Mouse (Mus musculus) limb, embryonic 13.5 days (tissue): ENCODE measurements around the gene 6030468B19Rik. TPM values are rescaled to one million over a fixed set of nuclear protein-coding genes. Genes with fewer than 3 reads are reported as not detected.

Experiments used
- ATAC-seq: fragments of 200-750 bp; cut with Nextera tagmentation; 2 replicates; pipeline ENCODE4 v1.8.0; 2017; ENCODE audit warnings: low read depth, moderate number of reproducible peaks, moderate TSS enrichment; ENCODE audit not compliant: low FRiP score
- H3K27ac ChIP-seq: fragments of 300-500 bp; sonication (generic); 2 replicates; pipeline ENCODE4 v1.5.1; 2015; ENCODE audit warnings: inconsistent platforms, mild to moderate bottlenecking, moderate library complexity
- H3K27me3 ChIP-seq: fragments of 300-500 bp; sonication (generic); 2 replicates; pipeline ENCODE4 v1.6.1; 2015; ENCODE audit warnings: mild to moderate bottlenecking, inconsistent platforms
- H3K36me3 ChIP-seq: fragments of 300-500 bp; sonication (generic); 2 replicates; pipeline ENCODE4 v1.6.1; 2015; ENCODE audit warnings: inconsistent platforms, mild to moderate bottlenecking, moderate library complexity
- H3K4me1 ChIP-seq: fragments of 300-500 bp; sonication (generic); 2 replicates; pipeline ENCODE4 v1.6.1; 2015; ENCODE audit warnings: inconsistent platforms
- H3K4me2 ChIP-seq: fragments of 300-500 bp; sonication (generic); replicated peaks from 2 replicates; pipeline ENCODE4 v1.6.1; 2015; ENCODE audit warnings: inconsistent platforms, mild to moderate bottlenecking, moderate library complexity
- H3K4me3 ChIP-seq: fragments of 300-500 bp; sonication (generic); 2 replicates; pipeline ENCODE4 v1.5.1; 2015; ENCODE audit warnings: moderate library complexity, mild to moderate bottlenecking, inconsistent platforms
- H3K9ac ChIP-seq: fragments of 300-500 bp; sonication (generic); 2 replicates; pipeline ENCODE4 v1.6.1; 2015; ENCODE audit warnings: mild to moderate bottlenecking, inconsistent platforms
- H3K9me3 ChIP-seq: fragments of 300-500 bp; sonication (generic); 2 replicates; pipeline ENCODE4 v1.6.1; 2016; ENCODE audit warnings: inconsistent platforms
- WGBS: fragments of 180-500 bp; shearing (Covaris S2); methylation state at CpG from one replicate; pipeline ENCODE4 v1.1.7; 2015; 5-methylcytosine and 5-hydroxymethylcytosine counted together
- polyA plus RNA-seq: library from polyadenylated mRNA; unstranded; fragments of >200 nt; fragmentation: Nextera tagmentation; extraction: Ambion mirVana; gene quantifications from 2 replicates; pipeline ENCODE4 v1.2.1, GENCODE M21; 2015

6030468B19Rik gene
- polyA plus RNA-seq = 0.41 and 0.60 TPM in 2 replicates

DNA sequence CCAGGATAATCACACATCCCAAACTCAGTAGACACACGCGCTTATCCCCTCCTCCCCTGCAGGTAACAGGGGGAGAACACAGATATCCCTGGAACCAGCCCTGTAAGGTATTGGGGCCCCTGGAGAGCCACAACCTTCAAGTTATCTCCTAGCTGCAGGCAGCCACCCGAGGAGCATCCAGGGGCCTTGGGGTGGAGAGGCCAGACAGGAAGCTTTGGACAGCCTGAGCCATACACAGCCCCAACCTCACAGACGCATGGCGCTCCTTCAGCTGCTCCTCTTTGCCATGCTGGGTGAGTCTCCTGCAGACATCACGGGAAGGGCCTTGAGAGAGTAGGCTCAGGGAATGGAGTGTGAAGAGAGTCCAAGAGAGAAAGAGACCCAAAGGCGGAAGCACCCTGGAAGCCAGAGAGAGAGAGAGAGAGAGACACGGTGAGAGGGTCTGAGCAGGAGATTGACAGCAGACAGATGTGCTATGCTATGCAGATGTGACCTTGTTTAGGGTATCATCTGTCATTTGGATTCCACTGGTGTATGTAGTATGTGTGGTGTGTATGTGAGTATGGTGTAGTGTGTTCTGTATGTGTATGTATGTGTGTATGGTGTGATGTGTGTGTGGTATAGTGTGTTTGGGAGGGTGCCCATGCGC is at the start of gene 6030468B19Rik:
Gene 6030468B19Rik, plus strand, starts transcription at position 150 of the 649 bp plus-strand sequence.
- H3K27me3 ChIP-seq = no peaks in the 10 kb centered on the region

GRCm38 (mm10) chr11:117748628-117749027 is 48.8 kb upstream of the 6030468B19Rik start:
- Histone ChIP-seq H3K4me3 (no peak overlapping the region), H3K9me3 (no peaks in the 10 kb centered on the region), H3K27me3 (no peaks in the 10 kb centered on the region), H3K4me1 (0 out of 2 replicates have a peak, but pooled peaks cover under 1% of the 10 kb centered on the region), H3K9ac (no peak overlapping the region), H3K4me2 (no peak overlapping the region), H3K27ac (no peak overlapping the region; the same call in 1 of the 2 replicates), H3K36me3 (peaks cover 100% of the 10 kb centered on the region)
- no peak for ATAC-seq
- 72% methylated on average over 4 of the region's 4 CpGs for WGBS

More for the DNA sequence above, at the start of gene 6030468B19Rik:
- no peak within 1 kb of the TSS for H3K27ac ChIP-seq
- H3K4me1 ChIP-seq = peaks cover 8% of the 10 kb centered on the region
- WGBS = 57% methylated on average over 9 of the region's 9 CpGs
- H3K9ac ChIP-seq = no peak within 1 kb of the TSS; the same call in 1 of the 2 replicates
- H3K4me3 ChIP-seq = no peak within 1 kb of the TSS
- H3K9me3 ChIP-seq = no peaks in the 10 kb centered on the region; the same call in 1 of the 2 replicates
- H3K4me2 ChIP-seq = no peak within 1 kb of the TSS
- no peak for ATAC-seq
- no peaks in the 10 kb centered on the region for H3K36me3 ChIP-seq

DNA sequence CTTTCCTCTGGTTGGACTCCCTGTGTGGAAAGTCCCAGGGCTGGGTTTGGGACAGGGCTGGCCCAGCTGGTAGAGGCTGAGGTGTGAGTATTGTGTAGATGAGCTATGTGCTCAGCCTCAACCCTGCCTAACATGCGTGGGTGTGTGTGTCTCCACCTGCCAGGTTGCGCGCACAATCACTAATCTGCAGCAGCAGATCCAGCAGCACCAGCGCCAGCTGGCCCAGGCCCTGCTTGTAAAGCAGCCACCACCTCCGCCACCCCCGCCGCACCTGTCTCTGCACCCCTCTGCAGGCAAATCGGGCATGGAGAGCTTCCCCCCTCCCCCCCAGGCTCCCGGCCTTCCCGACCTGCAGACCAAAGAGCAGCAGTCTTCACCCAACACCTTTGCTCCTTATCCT is 48.0 kb upstream of the 6030468B19Rik start:
- 0 out of 2 replicates have a peak, but pooled peaks have one; percentile 32 for ATAC-seq
- H3K4me2 ChIP-seq = no peak overlapping the region
- H3K9me3 ChIP-seq = no peaks in the 10 kb centered on the region
- H3K9ac ChIP-seq = no peak overlapping the region
- H3K27me3 ChIP-seq = no peaks in the 10 kb centered on the region
- H3K4me1 ChIP-seq = no peaks in the 10 kb centered on the region
- 81% methylated on average over 10 of the region's 10 CpGs for WGBS
- H3K36me3 ChIP-seq = peaks cover 100% of the 10 kb centered on the region
- no peak overlapping the region for H3K27ac ChIP-seq
- no peak overlapping the region for H3K4me3 ChIP-seq

GRCm38 (mm10) chr11:117751544-117751943 is 45.9 kb upstream of the 6030468B19Rik start:
- 87% methylated on average over 6 of the region's 6 CpGs for WGBS
- H3K36me3 ChIP-seq = peaks cover 100% of the 10 kb centered on the region

DNA sequence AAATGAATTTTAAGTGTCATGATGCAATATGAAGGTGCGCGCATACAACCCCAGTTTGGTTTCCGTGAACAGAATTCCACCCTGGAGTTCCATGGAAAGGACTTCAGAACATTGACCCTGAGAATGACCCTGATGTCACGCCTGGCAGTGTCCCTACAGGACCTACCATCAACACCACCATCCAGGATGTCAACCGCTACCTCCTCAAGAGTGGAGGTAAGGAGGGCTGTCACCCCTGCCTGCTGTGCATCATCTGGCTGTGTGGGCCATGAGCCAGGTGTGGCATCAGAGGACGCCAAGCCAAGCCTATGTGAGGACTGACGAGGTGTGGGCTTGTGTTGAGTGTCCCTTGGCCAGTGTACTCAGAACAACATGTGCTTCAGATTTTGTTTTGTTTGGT is 41.6 kb upstream of the 6030468B19Rik start:
- no peak for ATAC-seq
- H3K9ac ChIP-seq = no peak overlapping the region
- no peaks in the 10 kb centered on the region for H3K9me3 ChIP-seq
- no peak overlapping the region for H3K4me3 ChIP-seq
- peaks cover 100% of the 10 kb centered on the region for H3K36me3 ChIP-seq
- H3K27ac ChIP-seq = no peak overlapping the region
- no peak overlapping the region for H3K4me2 ChIP-seq
- no peaks in the 10 kb centered on the region for H3K27me3 ChIP-seq
- WGBS = 95% methylated on average over 7 of the region's 7 CpGs
- no peaks in the 10 kb centered on the region for H3K4me1 ChIP-seq

More at GRCm38 (mm10) chr11:117751544-117751943, 45.9 kb upstream of the 6030468B19Rik start:
- no peak overlapping the region for H3K4me2 ChIP-seq
- no peak for ATAC-seq
- H3K4me1 ChIP-seq = no peaks in the 10 kb centered on the region
- no peaks in the 10 kb centered on the region for H3K27me3 ChIP-seq
- no peak overlapping the region for H3K9ac ChIP-seq
- H3K4me3 ChIP-seq = no peak overlapping the region
- no peak overlapping the region for H3K27ac ChIP-seq
- no peaks in the 10 kb centered on the region for H3K9me3 ChIP-seq

GRCm38 (mm10) chr11:117759267-117759666 is 38.2 kb upstream of the 6030468B19Rik start:
- H3K9me3 ChIP-seq = no peaks in the 10 kb centered on the region
- no peak for ATAC-seq
- WGBS = 93% methylated on average over 10 of the region's 10 CpGs

GRCm38 (mm10) chr11:117760374-117761119 is 36.9 kb upstream of the 6030468B19Rik start:
- Histone ChIP-seq H3K27me3 (no peaks in the 10 kb centered on the region), H3K36me3 (peaks cover 94% of the 10 kb centered on the region), H3K4me3 (no peak overlapping the region), H3K9me3 (no peaks in the 10 kb centered on the region), H3K4me2 (no peak overlapping the region), H3K27ac (no peak overlapping the region), H3K4me1 (no peaks in the 10 kb centered on the region), H3K9ac (no peak overlapping the region)
- no peak for ATAC-seq
- WGBS = 93% methylated on average over 26 of the region's 26 CpGs

More at GRCm38 (mm10) chr11:117759267-117759666, 38.2 kb upstream of the 6030468B19Rik start:
- peaks cover 94% of the 10 kb centered on the region for H3K36me3 ChIP-seq
- H3K4me2 ChIP-seq = no peak overlapping the region
- no peak overlapping the region for H3K4me3 ChIP-seq
- H3K27me3 ChIP-seq = no peaks in the 10 kb centered on the region
- H3K27ac ChIP-seq = no peak overlapping the region
- no peaks in the 10 kb centered on the region for H3K4me1 ChIP-seq
- H3K9ac ChIP-seq = no peak overlapping the region

DNA sequence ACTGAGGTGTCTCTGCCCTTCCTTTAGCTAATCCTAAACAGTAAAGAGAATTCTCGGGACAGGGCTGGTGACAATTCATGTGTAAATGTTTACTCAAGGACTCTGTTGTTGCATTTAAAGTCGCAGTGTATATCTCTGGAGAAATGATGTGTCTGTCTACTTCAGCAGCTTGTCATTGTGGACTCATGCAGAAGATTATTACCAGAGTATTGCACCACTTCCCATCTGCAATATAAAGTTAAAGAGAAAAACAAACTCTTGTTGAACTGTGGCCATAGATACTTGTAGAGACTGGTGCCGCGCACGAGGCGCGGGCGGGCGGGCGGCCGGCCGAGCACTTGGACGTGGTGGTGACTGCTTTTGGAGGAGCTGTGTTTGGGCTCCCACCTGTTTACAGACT is 35.7 kb upstream of the 6030468B19Rik start:
- no peak overlapping the region for H3K27ac ChIP-seq
- H3K4me2 ChIP-seq = no peak overlapping the region
- H3K4me1 ChIP-seq = no peaks in the 10 kb centered on the region
- no peaks in the 10 kb centered on the region for H3K9me3 ChIP-seq
- 91% methylated on average over 13 of the region's 13 CpGs for WGBS
- no peak for ATAC-seq
- H3K36me3 ChIP-seq = peaks cover 94% of the 10 kb centered on the region
- H3K9ac ChIP-seq = no peak overlapping the region
- H3K27me3 ChIP-seq = no peaks in the 10 kb centered on the region
- H3K4me3 ChIP-seq = no peak overlapping the region

DNA sequence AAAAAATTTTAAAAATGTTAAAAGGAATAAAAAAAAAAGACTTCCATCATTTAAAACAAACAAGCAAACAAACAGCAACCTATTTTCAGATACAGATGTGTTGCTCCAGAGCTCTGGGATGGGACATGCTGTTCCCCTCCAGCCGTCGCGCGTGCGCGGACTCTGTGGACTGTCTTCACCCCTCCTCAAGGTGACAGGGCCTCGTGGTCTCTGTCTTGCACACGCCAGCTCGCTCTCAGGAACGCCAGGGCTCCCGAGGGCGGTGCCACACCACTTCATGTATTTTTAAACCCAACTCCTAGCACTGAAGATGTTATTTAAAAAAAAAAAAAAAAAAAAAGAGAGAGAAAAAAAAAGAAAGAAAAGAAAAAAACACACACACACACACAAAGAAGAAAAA is 35.2 kb upstream of the 6030468B19Rik start:
- Histone ChIP-seq H3K4me3 (no peak overlapping the region), H3K27me3 (no peaks in the 10 kb centered on the region), H3K4me2 (no peak overlapping the region), H3K27ac (no peak overlapping the region), H3K4me1 (no peaks in the 10 kb centered on the region), H3K9me3 (no peaks in the 10 kb centered on the region), H3K36me3 (peaks cover 93% of the 10 kb centered on the region), H3K9ac (no peak overlapping the region)
- 91% methylated on average over 12 of the region's 12 CpGs for WGBS
- no peak for ATAC-seq

- Histone ChIP-seq H3K27me3 (no peaks in the 10 kb centered on the region), H3K4me3 (no peak overlapping the region), H3K4me1 (no peaks in the 10 kb centered on the region), H3K9ac (no peak overlapping the region), H3K27ac (no peak overlapping the region), H3K36me3 (peaks cover 83% of the 10 kb centered on the region), H3K4me2 (no peak overlapping the region), H3K9me3 (no peaks in the 10 kb centered on the region)
- WGBS = 81% methylated on average over 9 of the region's 9 CpGs
- ATAC-seq = no peak
These were observed 33.1 kb upstream of the 6030468B19Rik start for GRCm38 (mm10) chr11:117764319-117764718.

GRCm38 (mm10) chr11:117765361-117765760 is 32.1 kb upstream of the 6030468B19Rik start:
- Histone ChIP-seq H3K9me3 (no peaks in the 10 kb centered on the region), H3K27me3 (no peaks in the 10 kb centered on the region), H3K27ac (no peak overlapping the region), H3K9ac (no peak overlapping the region), H3K36me3 (peaks cover 78% of the 10 kb centered on the region), H3K4me3 (no peak overlapping the region), H3K4me1 (no peaks in the 10 kb centered on the region), H3K4me2 (no peak overlapping the region)
- WGBS = 94% methylated on average over 5 of the region's 5 CpGs
- peak; percentile 18; the same call in 1 of the 2 replicates for ATAC-seq

- H3K4me2 ChIP-seq = no peak overlapping the region
- H3K4me1 ChIP-seq = no peaks in the 10 kb centered on the region
- H3K9me3 ChIP-seq = no peaks in the 10 kb centered on the region
- peaks cover 71% of the 10 kb centered on the region for H3K36me3 ChIP-seq
- H3K27ac ChIP-seq = no peak overlapping the region
- no peak for ATAC-seq
- H3K4me3 ChIP-seq = no peak overlapping the region
- H3K27me3 ChIP-seq = no peaks in the 10 kb centered on the region
- H3K9ac ChIP-seq = no peak overlapping the region
- 91% methylated on average over 3 of the region's 3 CpGs for WGBS
These were observed 31.2 kb upstream of the 6030468B19Rik start for GRCm38 (mm10) chr11:117766275-117766674.
